Mouse (Mus musculus) gastrocnemius, adult 2 months (tissue): ENCODE measurements around the gene Rilpl1. TPM values are rescaled to one million over a fixed set of nuclear protein-coding genes. Genes with fewer than 3 reads are reported as not detected.
"Not testable (repeated sequence)": the region's sequence is repeated elsewhere in the genome, so short reads cannot be mapped to it uniquely, and the experiment has no call there.

Source experiments
- DNase-seq: peaks from one replicate; pipeline ENCODE4 v3.0.0; 2022
- H3K27ac ChIP-seq: fragments of 200-600 bp; 2 replicates; pipeline ENCODE4 v1.8.1; 2022; ENCODE audit warnings: mild to moderate bottlenecking
- H3K4me3 ChIP-seq: fragments of 200-600 bp; 2 replicates; pipeline ENCODE4 v1.8.1; 2022; ENCODE audit warnings: mild to moderate bottlenecking, moderate library complexity
- CTCF ChIP-seq: fragments of 200-600 bp; IDR thresholded peaks from 2 replicates; pipeline ENCODE4 v1.8.1; 2022; ENCODE audit warnings: antibody characterized with exemption, mild to moderate bottlenecking, moderate library complexity
- intact Hi-C: fragments of 180-260 bp; cut with DNase I; formaldehyde crosslinking; loops from one replicate; pipeline ENCODE4 v1.15.1; 2025
- long read RNA-seq, 2 experiments: library from polyadenylated mRNA; stranded (forward); transcript quantifications; one replicate each; pipeline ENCODE4 v2.0.0; 2021
- total RNA-seq, 2 experiments: library from RNA; stranded (reverse); gene quantifications; 2 replicates each; pipeline ENCODE4 v1.2.3; 2021

Rilpl1 gene
- 100 to 1,000 TPM; 243 to 286 TPM for total RNA-seq
- long read RNA-seq, experiment 1, transcript Rilpl1-201 (7 exons, 2,249 nt): major isoform, 13 of 301 reads
- long read RNA-seq, experiment 1, partial matches to known transcripts: 10 of 301 reads
- long read RNA-seq, experiment 1, other reads (novel, unspliced or antisense): 278 of 301 reads
- long read RNA-seq, experiment 2, transcript Rilpl1-201 (7 exons, 2,249 nt): major isoform, 7 of 387 reads
- long read RNA-seq, experiment 2, partial matches to known transcripts: 13 of 387 reads
- long read RNA-seq, experiment 2, other reads (novel, unspliced or antisense): 365 of 387 reads

- intact Hi-C loops: loop anchor here (5.0 kb wide), 1 partner anchor 34 kb away; no protein-coding TSS in a partner anchor
- TF ChIP-seq CTCF: peak; percentile 22; the same call in 1 of the 2 replicates
- Histone ChIP-seq H3K4me3 (peak within 1 kb of the TSS; percentile 92), H3K27ac (peak within 1 kb of the TSS; percentile 99)
- DNase-seq: peak; percentile 94
Observed at GRCm38 (mm10) chr5:124530655-124531582, at the start of gene Rilpl1. Gene Rilpl1, minus strand, starts transcription at chr5:124531391.

GRCm38 (mm10) chr5:124578633-124579317 is 47.6 kb upstream of the Rilpl1 start, which contains the start of the genes Eif2b1 and Gtf2h3:
Gene Eif2b1, minus strand, starts transcription at chr5:124579131.
Gene Gtf2h3, plus strand, starts transcription at chr5:124579140.
- peak within 1 kb of the TSS; percentile 90 for H3K4me3 ChIP-seq
- peak within 1 kb of the TSS; percentile 91 for H3K27ac ChIP-seq
- DNase-seq: peak; percentile 96
- intact Hi-C loops: no loop called here
- 0 out of 2 replicates have a peak, but pooled peaks have one; percentile 4 for TF ChIP-seq CTCF

GRCm38 (mm10) chr5:124575467-124575866 is 44.3 kb upstream of the Rilpl1 start:
- intact Hi-C loops: no loop called here
- no peak for TF ChIP-seq CTCF
- H3K27ac ChIP-seq: no peak overlapping the region
- H3K4me3 ChIP-seq: no peak overlapping the region
- DNase-seq: no peak

DNA sequence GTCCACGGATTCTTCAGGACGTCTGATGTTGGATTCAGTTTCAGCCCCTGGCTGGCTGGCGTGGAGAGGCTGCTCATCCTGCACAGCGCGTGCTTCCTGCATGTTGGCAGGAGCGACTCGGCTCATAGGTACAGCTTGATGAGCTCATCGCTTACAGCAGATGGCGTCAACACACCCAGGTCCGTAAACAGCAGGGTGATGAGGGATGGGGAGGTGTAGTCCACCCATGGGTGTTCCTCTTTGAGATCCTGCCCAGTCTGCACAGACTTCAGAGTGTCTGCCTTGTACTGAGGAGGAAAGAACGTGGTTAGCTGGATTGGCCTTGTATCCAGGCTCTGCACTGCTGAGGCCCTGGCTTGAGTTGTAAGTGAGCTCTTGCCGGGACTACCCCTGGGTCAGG is 39.9 kb upstream of the Rilpl1 start:
- Histone ChIP-seq H3K27ac (no peak overlapping the region), H3K4me3 (no peak overlapping the region)
- no peak for TF ChIP-seq CTCF
- no peak for DNase-seq
- intact Hi-C loops: no loop called here

DNA sequence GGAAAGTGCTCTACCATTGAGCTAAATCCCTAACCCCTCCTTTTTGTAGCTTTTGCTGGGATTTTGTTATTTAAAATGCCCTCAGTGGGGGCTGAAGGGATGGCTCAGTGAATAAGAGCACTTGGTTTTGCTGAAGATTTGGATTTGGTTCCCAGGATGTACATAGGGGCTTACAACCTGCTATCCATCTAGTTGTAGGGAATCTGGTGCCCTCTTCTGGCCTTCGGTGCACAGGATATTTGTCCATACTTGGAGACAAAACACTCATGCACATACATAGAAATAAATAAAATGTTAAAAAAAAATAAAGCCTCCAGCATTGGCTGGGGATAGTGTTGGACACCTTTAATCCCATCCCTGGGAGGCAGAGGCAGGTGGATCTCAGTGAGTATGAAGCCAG is 24.0 kb upstream of the Rilpl1 start:
- H3K27ac ChIP-seq: no peak overlapping the region
- TF ChIP-seq CTCF: peak; percentile 54
- no peak for DNase-seq
- intact Hi-C loops: no loop called here
- no peak overlapping the region for H3K4me3 ChIP-seq

DNA sequence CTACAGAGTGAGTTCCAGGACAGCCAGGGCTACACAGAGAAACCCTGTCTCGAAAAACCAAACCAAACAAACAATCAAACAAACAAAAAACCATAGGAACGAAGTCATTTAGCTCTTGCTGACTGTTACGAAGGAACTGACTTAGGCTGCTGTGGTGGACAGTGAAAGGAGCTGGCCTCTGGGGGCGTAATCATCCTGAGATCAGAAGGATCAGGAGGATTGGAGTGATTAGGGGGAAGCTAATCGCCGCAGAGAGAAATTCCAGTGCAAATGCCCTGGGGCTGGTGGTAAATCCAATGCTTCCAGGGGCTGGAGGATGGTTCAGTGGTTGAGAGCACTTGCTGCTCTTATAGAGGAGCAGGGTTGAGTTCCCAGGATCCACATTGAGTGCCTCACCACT is 22.4 kb upstream of the Rilpl1 start:
- TF ChIP-seq CTCF: no peak
- Histone ChIP-seq H3K27ac (no peak overlapping the region; the same call in 1 of the 2 replicates), H3K4me3 (peak overlapping the region; percentile 96)
- no peak for DNase-seq
- intact Hi-C loops: no loop called here

GRCm38 (mm10) chr5:124552558-124553307 is 21.5 kb upstream of the Rilpl1 start, which contains the start of gene Ddx55:
Gene Ddx55, plus strand, starts transcription at chr5:124552864.
- peak; percentile 93 for DNase-seq
- Histone ChIP-seq H3K27ac (peak within 1 kb of the TSS; percentile 94), H3K4me3 (peak within 1 kb of the TSS; percentile 96)
- no peak; the same call in 1 of the 2 replicates for TF ChIP-seq CTCF
- intact Hi-C loops: no loop called here

DNA sequence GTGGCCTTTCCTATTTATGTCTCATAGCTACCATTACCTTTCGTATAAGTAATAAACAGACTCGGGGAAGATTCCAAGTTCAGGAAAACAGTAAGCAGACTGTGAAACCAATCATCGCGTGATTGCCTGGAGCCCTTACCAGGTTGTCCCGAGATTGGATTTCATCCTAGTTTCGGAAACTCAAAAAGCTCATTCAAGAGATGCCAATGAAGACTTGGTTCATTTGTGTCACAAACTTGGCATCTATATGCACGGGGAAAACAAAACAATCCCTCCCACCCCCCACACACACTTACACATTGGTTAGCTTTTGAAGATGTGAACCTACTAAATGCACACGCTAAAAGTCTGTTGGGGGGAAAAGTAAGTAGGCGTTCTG is 20.9 kb upstream of the Rilpl1 start:
- no peak for DNase-seq
- Histone ChIP-seq H3K27ac (peak overlapping the region; percentile 94), H3K4me3 (peak overlapping the region; percentile 96)
- TF ChIP-seq CTCF: no peak
- intact Hi-C loops: no loop called here

- intact Hi-C loops: not testable (repeated sequence)
Observed at GRCm38 (mm10) chr5:124551349-124552093, 20.3 kb upstream of the Rilpl1 start.

GRCm38 (mm10) chr5:124550737-124551136 is 19.5 kb upstream of the Rilpl1 start:
- intact Hi-C loops, H3K27ac ChIP-seq, H3K4me3 ChIP-seq, DNase-seq: not testable (repeated sequence)

More at GRCm38 (mm10) chr5:124551349-124552093, 20.3 kb upstream of the Rilpl1 start:
- peak overlapping the region; percentile 96 for H3K4me3 ChIP-seq
- peak; percentile 27 for TF ChIP-seq CTCF
- not testable (repeated sequence) for DNase-seq
- H3K27ac ChIP-seq: peak overlapping the region; percentile 94

- Histone ChIP-seq H3K27ac (peak overlapping the region; percentile 93), H3K4me3 (peak overlapping the region; percentile 95)
- intact Hi-C loops: no loop called here
- DNase-seq: no peak
- TF ChIP-seq CTCF: no peak
Observed at GRCm38 (mm10) chr5:124541602-124541973, 10.4 kb upstream of the Rilpl1 start.
